Mouse (Mus musculus) adrenal gland, postnatal 25 days (tissue): ENCODE measurements around the gene Klk1b27. TPM values are rescaled to one million over a fixed set of nuclear protein-coding genes. Genes with fewer than 3 reads are reported as not detected.
"Not testable (repeated sequence)": the region's sequence is repeated elsewhere in the genome, so short reads cannot be mapped to it uniquely, and the experiment has no call there.

ENCODE experiments used
- DNase-seq: peaks from one replicate; pipeline ENCODE4 v3.0.0; 2021; ENCODE audit warnings: mixed read lengths
- long read RNA-seq: library from polyadenylated mRNA; stranded (forward); transcript quantifications from one replicate; pipeline ENCODE4 v2.0.0, GENCODE M21; 2021
- total RNA-seq: library from RNA; stranded (reverse); gene quantifications from 2 replicates; pipeline ENCODE4 v1.2.3, GENCODE M21; 2021

Klk1b27 gene
- not detected in 2 replicates for total RNA-seq
- long read RNA-seq = 0 reads

DNA sequence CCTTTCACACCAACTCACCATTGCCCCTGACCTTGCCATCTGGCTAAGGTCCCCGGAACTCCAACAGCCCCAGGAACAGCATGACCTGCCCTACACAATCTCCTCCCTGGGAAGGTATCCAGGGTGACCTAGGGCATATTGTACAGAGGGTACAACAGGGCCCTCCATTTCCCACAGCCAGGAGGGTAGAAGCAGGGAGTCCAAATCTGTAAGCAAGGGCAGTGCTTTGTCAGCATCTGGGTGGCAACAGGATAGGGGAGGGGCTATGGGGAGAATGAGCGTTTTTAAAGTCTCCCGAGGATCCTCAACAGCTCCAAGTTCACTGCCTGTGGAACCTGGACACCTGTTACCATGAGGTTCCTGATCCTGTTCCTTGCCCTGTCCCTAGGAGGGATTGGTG lies at the start of gene Klk1b27:
TSS of gene Klk1b27 (plus strand) at position 301 of the 400 bp plus-strand sequence.
- not testable (repeated sequence) for DNase-seq

GRCm38 (mm10) chr7:44004847-44005246 lies 47.2 kb upstream of the Klk1b27 start:
- no peak for DNase-seq

- not testable (repeated sequence) for DNase-seq
Observed at GRCm38 (mm10) chr7:44011868-44012267, 40.2 kb upstream of the Klk1b27 start, which contains the start of gene Klk1b26. TSS of gene Klk1b26 (plus strand) at chr7:44012168.

DNA sequence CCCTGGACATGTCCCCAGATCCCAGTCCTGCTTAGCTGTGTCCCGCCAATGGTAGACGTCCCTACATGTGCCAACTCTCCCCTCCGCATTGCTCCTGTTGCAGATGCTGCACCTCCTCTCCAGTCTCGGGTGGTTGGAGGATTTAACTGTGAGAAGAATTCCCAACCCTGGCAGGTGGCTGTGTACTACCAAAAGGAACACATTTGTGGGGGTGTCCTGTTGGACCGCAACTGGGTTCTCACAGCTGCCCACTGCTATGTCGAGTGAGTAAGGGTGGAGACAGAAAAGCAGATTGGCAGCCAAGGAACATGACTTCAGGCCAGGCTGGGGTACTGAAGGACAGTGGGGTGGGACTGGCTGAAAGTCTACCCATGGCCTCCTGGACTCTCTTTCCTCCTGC lies 37.4 kb upstream of the Klk1b27 start:
- DNase-seq = not testable (repeated sequence)

DNA sequence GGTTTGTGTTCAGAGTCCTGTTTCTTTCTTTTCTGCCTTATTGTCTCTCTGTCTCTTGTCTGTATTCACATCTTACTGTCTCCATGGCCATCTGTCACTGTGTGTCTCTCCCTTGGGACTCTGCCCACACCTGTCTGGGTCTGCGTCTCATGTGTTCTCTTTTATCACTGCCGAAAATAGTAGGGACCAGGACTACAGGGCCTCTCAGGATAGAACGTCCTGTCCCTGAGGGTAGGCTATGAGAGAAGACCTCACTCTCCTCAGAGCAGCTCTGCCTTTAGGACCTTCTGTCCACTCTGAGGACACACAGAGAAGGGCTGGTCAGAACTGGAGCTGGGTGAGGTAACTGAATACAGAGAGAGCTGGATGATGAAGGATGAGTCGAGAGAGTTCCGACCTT lies 37.0 kb upstream of the Klk1b27 start:
- no peak for DNase-seq

- no peak for DNase-seq
Observed at GRCm38 (mm10) chr7:44072117-44072516, 20.0 kb downstream of the Klk1b27 start.

DNA sequence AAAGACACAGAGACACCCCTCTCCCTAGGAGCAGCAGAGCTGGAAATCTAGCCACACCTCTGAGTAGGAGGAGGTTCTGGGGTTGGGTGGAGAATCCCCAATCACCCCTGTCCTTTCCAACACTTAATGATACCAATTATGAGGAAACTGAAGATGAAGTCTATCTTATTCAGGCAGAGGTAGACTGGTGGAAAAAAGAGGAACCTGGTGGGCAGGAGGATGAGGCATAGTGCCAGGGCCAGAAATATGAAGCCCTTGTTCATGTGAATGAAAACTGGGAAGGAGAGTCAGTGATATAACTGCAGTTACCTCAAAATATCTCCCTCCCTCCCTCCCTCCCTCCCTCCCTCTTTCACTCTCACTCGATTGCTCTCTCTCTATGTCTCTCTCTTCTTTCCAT lies 25.6 kb downstream of the Klk1b27 start:
- DNase-seq = no peak

DNA sequence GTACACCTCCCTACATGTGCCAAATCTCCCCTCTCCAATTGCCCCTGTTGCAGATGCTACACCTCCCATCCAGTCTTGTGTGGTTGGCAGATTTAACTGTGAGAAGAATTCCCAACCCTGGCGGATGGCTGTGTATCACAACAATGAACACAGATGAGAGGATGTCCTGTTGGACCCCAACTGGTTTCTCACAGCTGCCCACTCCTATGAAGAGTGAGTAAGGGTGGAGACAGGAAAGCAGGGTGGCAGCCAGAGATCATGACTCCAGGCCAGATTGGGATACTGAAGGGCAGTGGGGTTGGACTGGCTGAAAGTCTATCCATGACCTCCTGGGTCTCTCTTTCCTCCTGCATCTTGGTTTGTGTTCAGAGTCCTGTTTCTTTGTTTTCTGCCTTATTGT lies 44.0 kb downstream of the Klk1b27 start:
- DNase-seq = no peak

DNA sequence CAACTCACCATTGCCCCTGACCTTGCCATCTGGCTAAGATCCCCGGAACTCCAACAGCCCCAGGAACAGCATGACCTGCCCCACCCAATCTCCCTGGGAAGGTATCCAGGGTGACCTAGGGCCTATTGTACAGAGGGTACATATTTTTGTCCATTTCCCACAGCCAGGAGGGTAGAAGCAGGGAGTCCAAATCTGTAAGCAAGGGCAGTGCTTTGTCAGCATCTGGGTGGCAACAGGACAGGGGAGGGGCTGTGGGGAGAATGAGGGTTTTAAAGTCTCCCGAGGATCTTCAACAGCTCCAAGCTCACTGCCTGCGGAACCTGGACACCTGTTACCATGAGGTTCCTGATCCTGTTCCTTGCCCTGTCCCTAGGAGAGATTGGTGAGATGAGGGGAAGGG lies 49.9 kb downstream of the Klk1b27 start, which contains the start of gene Klk1b21:
TSS of gene Klk1b21 (plus strand) at position 301 of the 400 bp plus-strand sequence.
- not testable (repeated sequence) for DNase-seq

Other genes starting within 250 kb of the Klk1b27 start
- gene Klk7, start 241.0 kb upstream of the Klk1b27 start, total RNA-seq = not detected in 2 replicates
- gene Klk6, start 227.8 kb upstream of the Klk1b27 start, total RNA-seq = not detected in 2 replicates
- not detected in 2 replicates for gene Klk5, start 210.3 kb upstream of the Klk1b27 start, total RNA-seq
- not detected in 2 replicates for gene Klk4, start 171.1 kb upstream of the Klk1b27 start, total RNA-seq
- not detected in 2 replicates for gene Klk15, start 118.5 kb upstream of the Klk1b27 start, total RNA-seq
- not detected in 2 replicates for gene Klk1b8, start 101.6 kb upstream of the Klk1b27 start, total RNA-seq
- not detected in 2 replicates for gene Klk1b1, start 85.5 kb upstream of the Klk1b27 start, total RNA-seq
- gene Klk1b9, start 76.2 kb upstream of the Klk1b27 start, total RNA-seq = not detected in 2 replicates
- not detected in 2 replicates for gene Klk1b11, start 56.4 kb upstream of the Klk1b27 start, total RNA-seq
- gene Klk1b26, start 40.1 kb upstream of the Klk1b27 start, total RNA-seq = not detected in 2 replicates
- not detected in 2 replicates for gene Klk1b21, start 50.0 kb downstream of the Klk1b27 start, total RNA-seq
- not detected in 2 replicates for gene Klk1b22, start 60.4 kb downstream of the Klk1b27 start, total RNA-seq
- gene Klk1b16, start 84.5 kb downstream of the Klk1b27 start, total RNA-seq = not detected in 2 replicates
- gene Klk1b24, start 135.9 kb downstream of the Klk1b27 start, total RNA-seq = not detected in 2 replicates
- not detected in 2 replicates for gene Klk1b3, start 145.9 kb downstream of the Klk1b27 start, total RNA-seq
- gene Klk1b4, start 155.1 kb downstream of the Klk1b27 start, total RNA-seq = not detected in 2 replicates
- not detected in 2 replicates for gene Klk1b5, start 163.7 kb downstream of the Klk1b27 start, total RNA-seq
- gene Klk1, start 173.1 kb downstream of the Klk1b27 start, total RNA-seq = not detected in 2 replicates
- not detected in 2 replicates for gene Gm36864, start 183.9 kb downstream of the Klk1b27 start, total RNA-seq
- gene 1700028J19Rik, start 194.4 kb downstream of the Klk1b27 start, total RNA-seq = 0.70 and 1.6 TPM in 2 replicates
- gene 2410002F23Rik, start 194.4 kb downstream of the Klk1b27 start, total RNA-seq = 71.3 and 125 TPM in 2 replicates
- not detected in 2 replicates for gene Acp4, start 205.1 kb downstream of the Klk1b27 start, total RNA-seq
- not detected in 2 replicates for gene Gm15517, start 209.2 kb downstream of the Klk1b27 start, total RNA-seq